In the genomic region with DNA sequence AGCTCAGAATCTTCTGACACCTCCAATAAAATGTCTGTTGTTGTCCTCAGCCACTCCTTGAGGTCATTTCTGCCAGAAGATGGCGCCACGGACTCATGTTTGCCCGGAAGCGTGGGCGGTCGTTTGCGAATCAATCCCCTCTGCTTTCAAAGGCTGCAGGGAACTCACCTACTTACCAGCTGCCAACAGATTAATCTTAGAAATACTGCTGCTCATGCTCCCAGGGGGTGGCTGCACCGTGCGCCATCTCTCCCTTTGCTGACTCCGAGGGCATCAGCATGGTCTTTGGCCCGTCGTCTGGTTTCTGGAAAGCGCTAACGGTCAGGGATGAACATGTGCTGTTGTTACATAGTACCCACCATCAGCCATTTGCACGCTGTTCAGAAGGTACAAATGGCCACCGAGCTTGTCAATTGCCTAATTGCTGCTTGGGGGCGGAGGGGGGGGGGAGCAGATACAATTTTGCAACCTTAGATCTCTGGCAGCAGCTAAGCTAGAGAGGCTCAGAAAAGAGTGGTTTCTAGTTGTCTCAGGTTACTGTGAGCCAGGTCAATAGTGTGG, we compare ENCODE assay signal across 8 mouse cellular contexts. TPM values are rescaled to one million over a fixed set of nuclear protein-coding genes. Genes with fewer than 3 reads are reported as not detected.
DNase-seq lines count a peak whose midpoint lies in the region; ATAC-seq lines count a peak whose summit lies in the region.

No protein-coding gene starts in this region.

- H3K9ac ChIP-seq in hindbrain, embryonic 11.5 days (ENCODE audit: low read depth, low read length) = peak overlapping the region; percentile 48
- H3K9ac ChIP-seq in lung, embryonic 16.5 days (ENCODE audit: low read length) = peak overlapping the region; percentile 69

- WGBS in hindbrain, embryonic 11.5 days = 2% methylated on average over 17 of the region's 17 CpGs
- 1% methylated on average over 17 of the region's 17 CpGs for WGBS in lung, embryonic 16.5 days

- peak; percentile 75 for ATAC-seq in hindbrain, embryonic 11.5 days (ENCODE audit: low FRiP score)
- ATAC-seq in lung, embryonic 16.5 days (ENCODE audit: low read depth) = peak; percentile 79

- H3K4me1 ChIP-seq in hindbrain, embryonic 11.5 days (replicated peaks; ENCODE audit: control insufficient read depth, insufficient read depth, low read length) = no peaks in the 10 kb centered on the region; the same call in 1 of the 2 replicates
- peaks cover 5% of the 10 kb centered on the region for H3K4me1 ChIP-seq in lung, embryonic 16.5 days (replicated peaks; ENCODE audit: control insufficient read depth, insufficient read depth, low read length)

- H3K27ac ChIP-seq in hindbrain, embryonic 11.5 days (ENCODE audit: low read depth, low read length) = no peak overlapping the region
- H3K27ac ChIP-seq in lung, embryonic 16.5 days (ENCODE audit: low read length) = no peak overlapping the region

- peak overlapping the region; percentile 27 for H3K4me3 ChIP-seq in hindbrain, embryonic 11.5 days (ENCODE audit: low read depth, low read length)
- H3K4me3 ChIP-seq in lung, embryonic 16.5 days (ENCODE audit: low read length) = peak overlapping the region; percentile 53

- no peaks in the 10 kb centered on the region for H3K36me3 ChIP-seq in hindbrain, embryonic 11.5 days (ENCODE audit: control insufficient read depth, insufficient read depth, low read length)
- H3K36me3 ChIP-seq in lung, embryonic 16.5 days (ENCODE audit: control insufficient read depth, insufficient read depth, low read length) = no peaks in the 10 kb centered on the region

- H3K27me3 ChIP-seq in hindbrain, embryonic 11.5 days (ENCODE audit: control insufficient read depth, insufficient read depth, low read length) = no peaks in the 10 kb centered on the region
- H3K27me3 ChIP-seq in lung, embryonic 16.5 days (ENCODE audit: control insufficient read depth, insufficient read depth, low read depth, low read length) = no peaks in the 10 kb centered on the region

- peak; percentile 87 for DNase-seq in MN1 (ENCODE audit: low spot score)
- peak; percentile 51 for DNase-seq in cerebellum, adult 8-10 months
- peak; percentile 81 to 88 for DNase-seq in frontal cortex, postnatal 10 days (ENCODE audit: low spot score in 2 of 2)
- peak; percentile 93 for DNase-seq in hindbrain, embryonic 11.5 days (ENCODE audit: low spot score)
- DNase-seq in layer of hippocampus, adult 9-11 months = peak; percentile 94
- peak; percentile 82 for DNase-seq in ovary, postnatal 36 days (ENCODE audit: low spot score)
- DNase-seq in thymus, postnatal 14 days = peak; percentile 91

- peak overlapping the region; percentile 37 for H3K4me2 ChIP-seq in hindbrain, embryonic 11.5 days (replicated peaks; ENCODE audit: low read depth, low read length)
- H3K4me2 ChIP-seq in lung, embryonic 16.5 days (ENCODE audit: low read depth, low read length) = peak overlapping the region; percentile 93

- H3K9me3 ChIP-seq in hindbrain, embryonic 11.5 days (ENCODE audit: control insufficient read depth, low read length) = no peaks in the 10 kb centered on the region
- H3K9me3 ChIP-seq in lung, embryonic 16.5 days (ENCODE audit: control insufficient read depth, low read length) = no peaks in the 10 kb centered on the region

RNA-seq across cellular contexts. Expression of a gene that starts 39.8 kb away (rescaled TPM):
- polyA plus RNA-seq in hindbrain, embryonic 11.5 days (2014; fragmentation: Nextera tagmentation; extraction: Ambion mirVana) = 4.7 and 5.4 TPM in 2 replicates
- 0.34 and 0.40 TPM in 2 replicates for polyA plus RNA-seq in lung, embryonic 16.5 days (2015; fragmentation: Nextera tagmentation; extraction: Ambion mirVana)
